Mouse (Mus musculus) kidney, adult 2 months (tissue): ENCODE results near the gene Chrm1. TPM values are rescaled to one million over a fixed set of nuclear protein-coding genes. Genes with fewer than 3 reads are reported as not detected.

ENCODE experiments used
- DNase-seq: peaks from one replicate; pipeline ENCODE4 v3.0.0; 2021
- H3K27ac ChIP-seq: fragments of 200-500 bp; 2 replicates; pipeline ENCODE4 v1.5.1; 2012; ENCODE audit warnings: low read depth, low read length, control low read depth, inconsistent platforms; ENCODE audit not compliant: insufficient read depth
- H3K27me3 ChIP-seq: fragments of 200-500 bp; replicated peaks from 2 replicates; pipeline ENCODE4 v1.6.1; 2012; ENCODE audit warnings: mild to moderate bottlenecking, moderate library complexity, low read length, inconsistent platforms; ENCODE audit not compliant: control insufficient read depth, insufficient read depth
- H3K36me3 ChIP-seq: fragments of 200-500 bp; 2 replicates; pipeline ENCODE4 v1.6.1; 2012; ENCODE audit warnings: mild to moderate bottlenecking, moderate library complexity, low read length, inconsistent platforms; ENCODE audit not compliant: control insufficient read depth, insufficient read depth
- H3K4me1 ChIP-seq: fragments of 200-500 bp; 2 replicates; pipeline ENCODE4 v1.6.1; 2011; ENCODE audit warnings: low read length; ENCODE audit not compliant: control insufficient read depth, insufficient read depth
- H3K4me3 ChIP-seq: fragments of 200-500 bp; 2 replicates; pipeline ENCODE4 v1.5.1; 2011; ENCODE audit warnings: mild to moderate bottlenecking, low read depth, low read length, control low read depth; ENCODE audit not compliant: insufficient read depth
- CTCF ChIP-seq: fragments of 200-500 bp; conservative IDR thresholded peaks from 2 replicates; pipeline ENCODE4 v1.5.1; 2011; ENCODE audit warnings: low read depth, mild to moderate bottlenecking, control low read depth, low read length, moderate library complexity, mixed read lengths; ENCODE audit not compliant: insufficient read depth, insufficient read length
- POLR2A ChIP-seq: fragments of 200-500 bp; IDR thresholded peaks from one replicate; pipeline ENCODE4 v1.6.1; 2011; ENCODE audit warnings: low read depth, low read length, control low read depth
- WGBS: fragments of 180-500 bp; shearing (Covaris S2); methylation state at CpG from one replicate; pipeline ENCODE4 v1.1.7; 2018; 5-methylcytosine and 5-hydroxymethylcytosine counted together
- polyA plus RNA-seq: library from polyadenylated mRNA; depleted of rRNA; stranded (reverse); fragments of >200 nt; gene quantifications from 2 replicates; pipeline ENCODE4 v1.2.3, GENCODE M21; 2012

Gene Chrm1
- polyA plus RNA-seq, 1 experiment, result 0.53 TPM

- no peak overlapping the region for H3K27ac ChIP-seq
- no peaks in the 10 kb centered on the region for H3K4me1 ChIP-seq
- H3K27me3 ChIP-seq, result no peaks in the 10 kb centered on the region
- no peaks in the 10 kb centered on the region for H3K36me3 ChIP-seq
- WGBS, result 1% methylated on average over 3 of the region's 3 CpGs
- peak; percentile 77 for DNase-seq
- TF ChIP-seq POLR2A (no peak), CTCF (peak; percentile 56)
- no peak overlapping the region for H3K4me3 ChIP-seq
Observed at GRCm38 (mm10) chr19:8682996-8683395, 19.4 kb downstream of the Chrm1 start.

- no peak for TF ChIP-seq POLR2A
- TF ChIP-seq CTCF, result no peak
- H3K27me3 ChIP-seq, result no peaks in the 10 kb centered on the region
- H3K36me3 ChIP-seq, result no peaks in the 10 kb centered on the region
- no peak overlapping the region for H3K4me3 ChIP-seq
- DNase-seq, result no peak
- H3K4me1 ChIP-seq, result no peaks in the 10 kb centered on the region
- no peak overlapping the region for H3K27ac ChIP-seq
- 85% methylated on average over 2 of the region's 2 CpGs for WGBS
Observed at GRCm38 (mm10) chr19:8683627-8684026, 20.0 kb downstream of the Chrm1 start.

- Histone ChIP-seq H3K27me3 (no peaks in the 10 kb centered on the region), H3K4me1 (no peaks in the 10 kb centered on the region), H3K36me3 (no peaks in the 10 kb centered on the region), H3K27ac (no peak overlapping the region), H3K4me3 (no peak overlapping the region)
- DNase-seq, result no peak
- TF ChIP-seq CTCF, result no peak
- TF ChIP-seq POLR2A, result no peak
- WGBS, result 57% methylated on average over 9 of the region's 9 CpGs
Observed at GRCm38 (mm10) chr19:8691871-8692539, 28.4 kb downstream of the Chrm1 start.

- Histone ChIP-seq H3K4me1 (no peaks in the 10 kb centered on the region), H3K27ac (no peak overlapping the region), H3K36me3 (no peaks in the 10 kb centered on the region), H3K27me3 (no peaks in the 10 kb centered on the region), H3K4me3 (no peak overlapping the region)
- TF ChIP-seq POLR2A (no peak), CTCF (no peak)
- 87% methylated on average over 5 of the region's 5 CpGs for WGBS
- no peak for DNase-seq
Observed at GRCm38 (mm10) chr19:8692740-8693139, 29.2 kb downstream of the Chrm1 start.

- Histone ChIP-seq H3K4me1 (no peaks in the 10 kb centered on the region), H3K27ac (no peak overlapping the region), H3K36me3 (no peaks in the 10 kb centered on the region), H3K4me3 (no peak overlapping the region), H3K27me3 (no peaks in the 10 kb centered on the region)
- peak; percentile 77 for DNase-seq
- no peak for TF ChIP-seq POLR2A
- TF ChIP-seq CTCF, result peak; percentile 65
- WGBS, result 38% methylated on average over 6 of the region's 6 CpGs
Observed at GRCm38 (mm10) chr19:8695330-8695729, 31.7 kb downstream of the Chrm1 start.

- 89% methylated on average over 9 of the region's 9 CpGs for WGBS
- no peak overlapping the region for H3K4me3 ChIP-seq
- TF ChIP-seq POLR2A, result no peak
- no peak for TF ChIP-seq CTCF
- H3K36me3 ChIP-seq, result no peaks in the 10 kb centered on the region
- DNase-seq, result no peak
- H3K4me1 ChIP-seq, result peaks cover 3% of the 10 kb centered on the region; the same call in 1 of the 2 replicates
- no peak overlapping the region for H3K27ac ChIP-seq
- no peaks in the 10 kb centered on the region for H3K27me3 ChIP-seq
Observed at GRCm38 (mm10) chr19:8699652-8700051, 36.1 kb downstream of the Chrm1 start.

GRCm38 (mm10) chr19:8702458-8702857 is 38.9 kb downstream of the Chrm1 start:
- H3K27ac ChIP-seq, result no peak overlapping the region
- peak; percentile 85 for DNase-seq

GRCm38 (mm10) chr19:8703571-8703970 is 40.0 kb downstream of the Chrm1 start:
- H3K4me1 ChIP-seq, result peaks cover 3% of the 10 kb centered on the region; the same call in 1 of the 2 replicates
- WGBS, result 66% methylated on average over 4 of the region's 4 CpGs
- DNase-seq, result no peak
- no peaks in the 10 kb centered on the region for H3K27me3 ChIP-seq
- no peak overlapping the region for H3K27ac ChIP-seq
- H3K36me3 ChIP-seq, result peaks cover 2% of the 10 kb centered on the region
- no peak for TF ChIP-seq POLR2A
- TF ChIP-seq CTCF, result no peak
- H3K4me3 ChIP-seq, result no peak overlapping the region

More at GRCm38 (mm10) chr19:8702458-8702857, 38.9 kb downstream of the Chrm1 start:
- 23% methylated on average over 3 of the region's 3 CpGs for WGBS
- Histone ChIP-seq H3K4me1 (peaks cover 3% of the 10 kb centered on the region; the same call in 1 of the 2 replicates), H3K4me3 (no peak overlapping the region), H3K27me3 (no peaks in the 10 kb centered on the region), H3K36me3 (no peaks in the 10 kb centered on the region)
- TF ChIP-seq POLR2A (no peak), CTCF (no peak)
